Comparison of ENCODE assay signal across 17 mouse cellular contexts in genomic region chr8:34438771-34439170, GRCm38 (mm10).
"Had no signal": no experiment of that assay in that cellular context is flagged by ENCODE, and none has a peak within 500 bp of the region (broad histone marks: within the 10 kb centered on the region; RNA-seq: fewer than 3 reads in every experiment).

No protein-coding gene starts in this region.

- DNase-seq: lung, adult 2 months; lung, postnatal 14 days; lung, postnatal 36 days; right cerebral cortex, postnatal 14 days; thymus, adult 2 months; thymus, postnatal 25 days; thymus, postnatal 4 days had no signal

- H3K27me3 ChIP-seq: lung, embryonic 15.5 days; midbrain, embryonic 13.5 days; midbrain, embryonic 15.5 days; neural tube, embryonic 12.5 days; stomach, embryonic 15.5 days had no signal

- H3K4me1 ChIP-seq: lung, embryonic 15.5 days; megakaryocyte, embryonic 14.5 days; midbrain, embryonic 13.5 days; midbrain, embryonic 15.5 days; neural tube, embryonic 12.5 days; stomach, embryonic 15.5 days had no signal

- H3K9me3 ChIP-seq: lung, embryonic 15.5 days; midbrain, embryonic 13.5 days; midbrain, embryonic 15.5 days; neural tube, embryonic 12.5 days; stomach, embryonic 15.5 days had no signal

- H3K4me3 ChIP-seq: lung, embryonic 15.5 days; megakaryocyte, embryonic 14.5 days; midbrain, embryonic 13.5 days; midbrain, embryonic 15.5 days; neural tube, embryonic 12.5 days; stomach, embryonic 15.5 days had no signal

- H3K27ac ChIP-seq: lung, embryonic 15.5 days; macrophage; midbrain, embryonic 13.5 days; midbrain, embryonic 15.5 days; neural tube, embryonic 12.5 days; stomach, embryonic 15.5 days; stomach, postnatal 0 days had no signal

- ATAC-seq: lung, postnatal 0 days; midbrain, embryonic 13.5 days; midbrain, embryonic 15.5 days had no signal

- H3K9ac ChIP-seq: lung, embryonic 15.5 days; midbrain, embryonic 13.5 days; midbrain, embryonic 15.5 days; neural tube, embryonic 12.5 days; stomach, embryonic 15.5 days had no signal

- H3K4me2 ChIP-seq: lung, embryonic 15.5 days; midbrain, embryonic 11.5 days; midbrain, embryonic 13.5 days; midbrain, embryonic 15.5 days; neural tube, embryonic 12.5 days; stomach, embryonic 15.5 days had no signal

- H3K36me3 ChIP-seq: lung, embryonic 15.5 days; midbrain, embryonic 13.5 days; midbrain, embryonic 15.5 days; neural tube, embryonic 12.5 days; stomach, embryonic 15.5 days had no signal
